Mouse (Mus musculus) liver, embryonic 14.5 days (tissue): ENCODE data around the gene Prss27. TPM values are rescaled to one million over a fixed set of nuclear protein-coding genes. Genes with fewer than 3 reads are reported as not detected.

Experiments
- ATAC-seq: fragments of 200-750 bp; cut with Nextera tagmentation; 2 replicates; pipeline ENCODE4 v1.8.0; 2017; ENCODE audit warnings: moderate number of reproducible peaks, mild to moderate bottlenecking, moderate library complexity; ENCODE audit not compliant: insufficient read depth
- DNase-seq, 3 experiments: peaks; one replicate each; pipeline ENCODE4 v3.0.0-alpha.2; 2012 to 2013; ENCODE audit warnings: low read depth in 3 of 3, low spot score in 3 of 3
- H3K27ac ChIP-seq: fragments of 300-500 bp; sonication (generic); 2 replicates; pipeline ENCODE4 v1.5.1; 2014; ENCODE audit warnings: moderate library complexity, mild to moderate bottlenecking, control low read depth, inconsistent platforms
- H3K27me3 ChIP-seq: fragments of 300-500 bp; sonication (generic); 2 replicates; pipeline ENCODE4 v1.6.1; 2014; ENCODE audit warnings: mild to moderate bottlenecking, low read length, moderate library complexity; ENCODE audit not compliant: control insufficient read depth, insufficient read depth
- H3K36me3 ChIP-seq: fragments of 300-500 bp; sonication (generic); replicated peaks from 2 replicates; pipeline ENCODE4 v1.6.1; 2014; ENCODE audit warnings: low read depth; ENCODE audit not compliant: control insufficient read depth, insufficient read depth
- H3K4me1 ChIP-seq, 2 experiments: fragments of 200-500 bp in 1 of 2; fragments of 300-500 bp in 1 of 2; sonication (generic) in 1 of 2; replicated peaks; 2 replicates each; pipeline ENCODE4 v1.6.1; 2012 to 2014; ENCODE audit warnings: antibody characterized with exemption in 1 of 2, inconsistent platforms in 1 of 2, low read length in 1 of 2; ENCODE audit not compliant: control insufficient read depth in 2 of 2, insufficient read depth in 2 of 2
- H3K4me2 ChIP-seq: fragments of 300-500 bp; sonication (generic); 2 replicates; pipeline ENCODE4 v1.6.1; 2014; ENCODE audit warnings: low read depth, mild to moderate bottlenecking, control low read depth, moderate library complexity
- H3K4me3 ChIP-seq, 2 experiments: fragments of 200-500 bp in 1 of 2; fragments of 300-500 bp in 1 of 2; sonication (generic) in 1 of 2; 2 replicates each; pipeline ENCODE4 v1.5.1; 2012 to 2014; ENCODE audit warnings: low read depth in 2 of 2, low read length in 2 of 2, mild to moderate bottlenecking in 2 of 2, control low read depth in 1 of 2, inconsistent platforms in 1 of 2, moderate library complexity in 1 of 2; ENCODE audit not compliant: insufficient read depth in 1 of 2
- H3K9ac ChIP-seq: fragments of 300-500 bp; sonication (generic); replicated peaks from 2 replicates; pipeline ENCODE4 v1.6.1; 2014; ENCODE audit warnings: mild to moderate bottlenecking, control low read depth, moderate library complexity
- H3K9me3 ChIP-seq: fragments of 300-500 bp; sonication (generic); 2 replicates; pipeline ENCODE4 v1.6.1; 2016; ENCODE audit warnings: low read length, mixed read lengths; ENCODE audit not compliant: control insufficient read depth
- CTCF ChIP-seq: IDR thresholded peaks from 2 replicates; pipeline ENCODE4 v1.5.1; 2016; ENCODE audit warnings: antibody characterized with exemption, low read depth, control low read depth
- EP300 ChIP-seq: IDR thresholded peaks from 2 replicates; pipeline ENCODE4 v1.6.1; 2016; ENCODE audit warnings: antibody characterized with exemption, low read depth
- WGBS: fragments of 180-500 bp; shearing (Covaris S2); extraction: QIAGEN DNeasy Blood & Tissue Kit; methylation state at CpG from one replicate; pipeline ENCODE4 v1.1.7; 2014; ENCODE audit not compliant: insufficient replicate concordance; 5-methylcytosine and 5-hydroxymethylcytosine counted together
- polyA plus RNA-seq, 2 experiments: library from polyadenylated mRNA; depleted of rRNA in 1 of 2; stranded (reverse) in 1 of 2; unstranded in 1 of 2; fragments of >200 nt; fragmentation: Nextera tagmentation in 1 of 2; extraction: Ambion mirVana in 1 of 2; gene quantifications; 2 replicates each; pipeline versions ENCODE4 v1.2.1 to v1.2.3; 2012 to 2014

Prss27 gene
- polyA plus RNA-seq, 2 experiments, result not detected

DNA sequence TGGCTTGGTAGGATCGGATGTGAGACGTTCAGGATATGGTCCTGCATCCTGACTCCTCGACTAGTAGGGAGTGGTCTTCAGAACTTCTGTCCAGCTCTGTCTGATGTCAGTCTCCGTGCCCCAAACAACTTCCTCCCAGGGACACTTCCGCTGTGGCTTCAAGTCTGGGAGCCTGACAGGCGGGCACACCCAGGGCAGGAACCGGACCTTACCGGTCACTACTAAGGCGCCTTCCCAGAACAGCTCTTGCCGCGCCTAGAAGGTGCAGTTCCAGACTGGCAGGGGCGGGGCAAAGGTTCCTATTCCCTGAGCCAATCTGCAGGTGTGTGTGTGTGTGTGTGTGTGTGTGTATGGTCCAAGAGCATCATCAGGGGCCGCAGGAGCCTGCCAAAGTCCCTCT is 584 bp upstream of the Prss27 start:
- WGBS, result 30% methylated on average over 13 of the region's 13 CpGs
- DNase-seq, result no peak
- H3K4me3 ChIP-seq, result no peak overlapping the region
- no peak overlapping the region for H3K9ac ChIP-seq
- no peak for ATAC-seq
- no peak overlapping the region for H3K27ac ChIP-seq
- H3K9me3 ChIP-seq, result no peaks in the 10 kb centered on the region
- H3K4me2 ChIP-seq, result no peak overlapping the region
- TF ChIP-seq CTCF, result no peak
- TF ChIP-seq EP300, result no peak
- no peaks in the 10 kb centered on the region for H3K27me3 ChIP-seq
- no peaks in the 10 kb centered on the region for H3K4me1 ChIP-seq
- no peaks in the 10 kb centered on the region for H3K36me3 ChIP-seq

- peaks cover 4% of the 10 kb centered on the region for H3K36me3 ChIP-seq
- DNase-seq (no peak), ATAC-seq (no peak)
- H3K27me3 ChIP-seq, result no peaks in the 10 kb centered on the region
- TF ChIP-seq EP300 (no peak), CTCF (no peak)
- no peak overlapping the region for H3K4me3 ChIP-seq
- H3K9me3 ChIP-seq, result no peaks in the 10 kb centered on the region
- no peaks in the 10 kb centered on the region for H3K4me1 ChIP-seq
- no peak overlapping the region for H3K4me2 ChIP-seq
- no peak overlapping the region for H3K9ac ChIP-seq
- H3K27ac ChIP-seq, result no peak overlapping the region
- 41% methylated on average over 5 of the region's 5 CpGs for WGBS
These were observed 6.5 kb downstream of the Prss27 start for GRCm38 (mm10) chr17:24044482-24044881.

- Histone ChIP-seq H3K9me3 (no peaks in the 10 kb centered on the region), H3K4me2 (no peak overlapping the region), H3K36me3 (peaks cover 4% of the 10 kb centered on the region), H3K27ac (no peak overlapping the region), H3K4me3 (no peak overlapping the region), H3K9ac (no peak overlapping the region), H3K27me3 (no peaks in the 10 kb centered on the region), H3K4me1 (no peaks in the 10 kb centered on the region)
- TF ChIP-seq CTCF (no peak), EP300 (no peak)
- DNase-seq, result no peak
- no peak for ATAC-seq
- 64% methylated on average over 10 of the region's 10 CpGs for WGBS
These were observed 7.7 kb downstream of the Prss27 start for GRCm38 (mm10) chr17:24045608-24046007.

GRCm38 (mm10) chr17:24046026-24046425 is 8.1 kb downstream of the Prss27 start:
- WGBS, result 21% methylated on average over 5 of the region's 5 CpGs
- peak in 1 of 3 experiments; percentile 5 for DNase-seq
- no peak overlapping the region for H3K4me2 ChIP-seq
- H3K4me3 ChIP-seq, result no peak overlapping the region
- no peaks in the 10 kb centered on the region for H3K27me3 ChIP-seq
- ATAC-seq, result no peak
- TF ChIP-seq CTCF (no peak), EP300 (no peak)
- H3K9me3 ChIP-seq, result no peaks in the 10 kb centered on the region
- H3K36me3 ChIP-seq, result peaks cover 4% of the 10 kb centered on the region
- no peak overlapping the region for H3K27ac ChIP-seq
- no peak overlapping the region for H3K9ac ChIP-seq
- no peaks in the 10 kb centered on the region for H3K4me1 ChIP-seq

GRCm38 (mm10) chr17:24048053-24048452 is 10.1 kb downstream of the Prss27 start:
- TF ChIP-seq EP300 (no peak), CTCF (no peak)
- no peak for DNase-seq
- no peak overlapping the region for H3K9ac ChIP-seq
- H3K4me1 ChIP-seq, result no peaks in the 10 kb centered on the region
- H3K4me2 ChIP-seq, result no peak overlapping the region
- H3K9me3 ChIP-seq, result no peaks in the 10 kb centered on the region
- no peak for ATAC-seq
- no peaks in the 10 kb centered on the region for H3K27me3 ChIP-seq
- no peak overlapping the region for H3K4me3 ChIP-seq
- H3K27ac ChIP-seq, result no peak overlapping the region
- peaks cover 4% of the 10 kb centered on the region for H3K36me3 ChIP-seq
- WGBS, result 63% methylated on average over 5 of the region's 5 CpGs
